Mouse (Mus musculus) kidney, embryonic 16.5 days (tissue): ENCODE measurements around the gene Nop10. TPM values are rescaled to one million over a fixed set of nuclear protein-coding genes. Genes with fewer than 3 reads are reported as not detected.

Experiments
- ATAC-seq: fragments of 200-750 bp; cut with Nextera tagmentation; 2 replicates; pipeline ENCODE4 v1.8.0; 2017; ENCODE audit warnings: moderate TSS enrichment; ENCODE audit not compliant: low FRiP score, low TSS enrichment
- H3K27ac ChIP-seq: fragments of 300-500 bp; sonication (generic); 2 replicates; pipeline ENCODE4 v1.5.1; 2014; ENCODE audit warnings: low read length
- H3K27me3 ChIP-seq: fragments of 300-500 bp; sonication (generic); 2 replicates; pipeline ENCODE4 v1.6.1; 2014; ENCODE audit warnings: low read length, control low read depth, mixed read lengths; ENCODE audit not compliant: insufficient read depth
- H3K36me3 ChIP-seq: fragments of 300-500 bp; sonication (generic); 2 replicates; pipeline ENCODE4 v1.6.1; 2014; ENCODE audit warnings: low read length, control low read depth, mixed read lengths; ENCODE audit not compliant: insufficient read depth
- H3K4me1 ChIP-seq: fragments of 300-500 bp; sonication (generic); 2 replicates; pipeline ENCODE4 v1.6.1; 2014; ENCODE audit warnings: low read length, control low read depth, mixed read lengths; ENCODE audit not compliant: insufficient read depth
- H3K4me2 ChIP-seq: fragments of 300-500 bp; sonication (generic); replicated peaks from 2 replicates; pipeline ENCODE4 v1.6.1; 2014; ENCODE audit warnings: low read depth, low read length
- H3K4me3 ChIP-seq: fragments of 300-500 bp; sonication (generic); 2 replicates; pipeline ENCODE4 v1.5.1; 2014; ENCODE audit warnings: mild to moderate bottlenecking, low read length
- H3K9ac ChIP-seq: fragments of 300-500 bp; sonication (generic); replicated peaks from 2 replicates; pipeline ENCODE4 v1.6.1; 2014; ENCODE audit warnings: low read length
- H3K9me3 ChIP-seq: fragments of 300-500 bp; sonication (generic); 2 replicates; pipeline ENCODE4 v1.6.1; 2016; ENCODE audit warnings: low read length, control low read depth
- WGBS: fragments of 180-500 bp; shearing (Covaris S2); extraction: QIAGEN DNeasy Blood & Tissue Kit; methylation state at CpG from one replicate; pipeline ENCODE4 v1.1.7; 2014; 5-methylcytosine and 5-hydroxymethylcytosine counted together
- polyA plus RNA-seq: library from polyadenylated mRNA; unstranded; fragments of >200 nt; fragmentation: Nextera tagmentation; extraction: Ambion mirVana; gene quantifications from 2 replicates; pipeline ENCODE4 v1.2.1, GENCODE M21; 2015

Gene Nop10
- polyA plus RNA-seq, 1 experiment from 2014 or later, result 243 TPM

DNA sequence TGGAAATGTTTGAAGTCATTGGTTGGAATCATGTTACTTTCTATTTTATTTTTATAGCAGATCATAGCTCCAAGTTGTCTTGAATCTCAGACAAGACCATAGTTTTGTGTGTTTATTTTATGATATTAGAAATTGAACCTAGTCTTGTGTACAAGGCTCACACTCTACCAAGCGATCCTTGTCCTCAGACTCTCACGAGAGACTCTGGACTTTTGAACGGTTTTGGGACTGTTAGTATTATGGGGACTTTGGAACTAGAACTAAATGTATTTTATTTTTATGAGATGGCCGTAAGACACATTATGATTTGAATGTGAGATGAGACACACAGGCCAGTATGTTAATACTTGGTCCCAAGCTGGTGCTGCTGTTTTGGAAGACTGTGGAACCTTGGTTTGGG is 36.5 kb downstream of the Nop10 start:
- no peak overlapping the region for H3K9ac ChIP-seq
- no peaks in the 10 kb centered on the region for H3K9me3 ChIP-seq
- H3K36me3 ChIP-seq, result no peaks in the 10 kb centered on the region
- no peaks in the 10 kb centered on the region for H3K27me3 ChIP-seq
- H3K27ac ChIP-seq, result no peak overlapping the region
- H3K4me3 ChIP-seq, result no peak overlapping the region
- H3K4me1 ChIP-seq, result no peaks in the 10 kb centered on the region
- WGBS, result 89% methylated on average over 4 of the region's 4 CpGs
- no peak for ATAC-seq
- H3K4me2 ChIP-seq, result no peak overlapping the region

DNA sequence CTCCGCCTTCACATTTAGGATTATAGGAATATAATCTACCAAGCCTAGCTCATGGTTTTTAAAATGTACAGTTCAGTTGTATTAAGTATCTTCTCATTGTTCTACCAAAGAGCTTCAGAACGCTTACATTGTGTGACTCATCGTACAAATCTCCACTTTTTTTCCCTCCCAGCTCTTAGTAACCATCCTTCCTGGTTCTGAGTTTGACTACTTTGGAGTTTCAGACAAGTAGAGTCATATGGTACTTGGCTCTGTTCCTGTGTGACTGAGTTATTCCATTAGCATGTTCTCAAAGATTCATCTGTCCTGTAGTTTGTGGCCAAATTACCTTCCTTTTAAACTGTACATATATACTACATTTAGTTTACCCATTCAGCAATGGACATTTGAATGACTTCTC is 46.9 kb downstream of the Nop10 start:
- no peaks in the 10 kb centered on the region for H3K9me3 ChIP-seq
- no peak overlapping the region for H3K9ac ChIP-seq
- ATAC-seq, result no peak
- no peak overlapping the region for H3K27ac ChIP-seq
- no peaks in the 10 kb centered on the region for H3K36me3 ChIP-seq
- H3K4me1 ChIP-seq, result no peaks in the 10 kb centered on the region
- H3K4me2 ChIP-seq, result no peak overlapping the region
- no peaks in the 10 kb centered on the region for H3K27me3 ChIP-seq
- no peak overlapping the region for H3K4me3 ChIP-seq
- WGBS, result 80% methylated on average over 3 of the region's 3 CpGs

DNA sequence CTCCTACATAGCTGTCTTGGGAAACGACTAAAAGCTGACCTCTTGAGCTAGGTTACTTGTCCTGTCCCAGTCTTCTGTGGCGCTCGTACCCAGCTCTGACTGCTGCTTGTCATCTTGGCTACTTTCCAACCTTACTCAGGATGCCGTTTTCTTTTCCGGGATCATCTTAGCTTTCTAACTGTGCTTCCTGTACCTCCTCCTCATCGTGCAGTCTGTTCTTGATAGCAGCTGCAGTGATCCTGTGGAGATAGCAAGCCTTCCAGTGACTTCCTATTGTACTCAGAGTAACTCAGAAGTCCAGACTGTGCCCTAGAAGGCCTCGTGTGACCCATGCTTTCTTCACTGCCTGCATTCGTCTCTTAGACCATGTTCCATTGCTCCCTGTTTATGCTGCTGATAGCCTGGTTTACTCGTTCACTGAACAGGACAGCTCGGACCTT is 47.5 kb downstream of the Nop10 start:
- no peak for ATAC-seq
- H3K4me1 ChIP-seq, result no peaks in the 10 kb centered on the region

More for the DNA sequence above, 47.5 kb downstream of the Nop10 start:
- no peaks in the 10 kb centered on the region for H3K27me3 ChIP-seq
- H3K4me2 ChIP-seq, result no peak overlapping the region
- no peaks in the 10 kb centered on the region for H3K36me3 ChIP-seq
- no peak overlapping the region for H3K9ac ChIP-seq
- no peaks in the 10 kb centered on the region for H3K9me3 ChIP-seq
- 57% methylated on average over 10 of the region's 10 CpGs for WGBS
- H3K4me3 ChIP-seq, result no peak overlapping the region
- H3K27ac ChIP-seq, result no peak overlapping the region

Other genes with a start within 250 kb of the Nop10 start
- not detected in 2 replicates for gene Olfr1310, start 249.2 kb upstream of the Nop10 start, polyA plus RNA-seq
- not detected in 2 replicates for gene Olfr1311, start 237.5 kb upstream of the Nop10 start, polyA plus RNA-seq
- not detected in 2 replicates for gene Olfr1312, start 211.7 kb upstream of the Nop10 start, polyA plus RNA-seq
- not detected in 2 replicates for gene Olfr1313, start 184.1 kb upstream of the Nop10 start, polyA plus RNA-seq
- gene Olfr1314, start 165.1 kb upstream of the Nop10 start, polyA plus RNA-seq, result not detected in 2 replicates
- not detected in 2 replicates for gene Olfr1315-ps1, start 146.5 kb upstream of the Nop10 start, polyA plus RNA-seq
- not detected in 2 replicates for gene Olfr1316, start 126.9 kb upstream of the Nop10 start, polyA plus RNA-seq
- not detected in 2 replicates for gene Olfr1317, start 121.6 kb upstream of the Nop10 start, polyA plus RNA-seq
- not detected in 2 replicates for gene Olfr1318, start 107.7 kb upstream of the Nop10 start, polyA plus RNA-seq
- 28.0 and 30.0 TPM in 2 replicates for gene Lpcat4, start 22.5 kb upstream of the Nop10 start, polyA plus RNA-seq
- 0.04 and 0.05 TPM in 2 replicates for gene Nutm1, start 2.6 kb upstream of the Nop10 start, polyA plus RNA-seq
- 9.4 and 12.3 TPM in 2 replicates for gene Slc12a6, start 3.9 kb downstream of the Nop10 start, polyA plus RNA-seq
- gene Gm21985, start 4.4 kb downstream of the Nop10 start, polyA plus RNA-seq, result not detected in 2 replicates
- gene Emc4, start 106.1 kb downstream of the Nop10 start, polyA plus RNA-seq, result 129 and 139 TPM in 2 replicates
- gene Katnbl1, start 117.3 kb downstream of the Nop10 start, polyA plus RNA-seq, result 37.0 and 42.6 TPM in 2 replicates
- 20.0 and 21.3 TPM in 2 replicates for gene Emc7, start 193.1 kb downstream of the Nop10 start, polyA plus RNA-seq
- 0.10 TPM in 2 replicates for gene Chrm5, start 218.8 kb downstream of the Nop10 start, polyA plus RNA-seq
- gene Aven, start 231.0 kb downstream of the Nop10 start, polyA plus RNA-seq, result 5.2 and 7.3 TPM in 2 replicates